Mouse (Mus musculus): ENCODE results near the gene Nlrp4e.
"Not testable (repeated sequence)": the region's sequence is repeated elsewhere in the genome, so short reads cannot be mapped to it uniquely, and the experiment has no call there.

Gene Nlrp4e

DNA sequence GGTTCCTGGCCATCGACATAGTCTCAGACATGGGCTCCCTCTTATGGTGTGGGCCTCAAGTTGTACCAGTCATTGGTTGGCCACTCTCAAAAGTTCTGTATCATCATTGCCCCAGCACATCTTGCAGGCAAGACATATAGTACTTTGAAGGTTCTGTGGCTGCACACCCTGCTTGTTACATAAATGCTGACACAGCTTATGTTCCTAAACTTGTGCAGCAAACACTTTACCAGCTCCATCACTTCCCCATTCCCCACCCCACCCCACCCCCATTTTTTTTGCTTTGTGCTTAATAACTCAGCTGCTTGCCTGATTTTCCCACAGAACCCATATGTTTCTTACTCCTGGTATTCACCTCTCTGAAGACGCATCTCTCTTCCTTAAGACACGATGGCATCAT, at the start of gene Nlrp4e:
Gene Nlrp4e (plus strand): TSS at position 301 of the 400 bp plus-strand sequence.
- TF ChIP-seq GATA4 (IDR thresholded peaks at IDR 0.05; ENCODE audit: insufficient replicate concordance, low read length): not testable (repeated sequence)

DNA sequence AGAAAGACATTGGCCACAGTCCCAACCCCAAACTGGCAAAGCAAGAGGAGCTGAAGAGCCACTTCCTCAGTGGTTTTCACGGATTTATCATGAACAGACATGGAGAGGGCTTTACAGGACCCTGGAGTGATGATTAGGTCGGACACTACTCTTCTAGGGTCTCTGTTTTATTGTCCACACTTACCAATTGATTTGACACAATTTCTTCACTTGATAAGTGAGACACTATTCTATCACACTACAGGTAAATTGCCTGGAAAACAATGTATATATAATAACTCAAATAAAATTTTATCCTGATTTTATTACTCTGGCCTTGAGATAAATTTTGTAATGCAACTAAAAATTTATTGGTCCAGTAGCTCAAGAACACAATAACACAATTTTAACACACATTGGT, 49.4 kb upstream of the Nlrp4e start, which contains the start of gene Vmn1r166:
Gene Vmn1r166 (minus strand): TSS at position 101 of the 400 bp plus-strand sequence.
- not testable (repeated sequence) for TF ChIP-seq GATA4 (IDR thresholded peaks at IDR 0.05; ENCODE audit: insufficient replicate concordance, low read length)

DNA sequence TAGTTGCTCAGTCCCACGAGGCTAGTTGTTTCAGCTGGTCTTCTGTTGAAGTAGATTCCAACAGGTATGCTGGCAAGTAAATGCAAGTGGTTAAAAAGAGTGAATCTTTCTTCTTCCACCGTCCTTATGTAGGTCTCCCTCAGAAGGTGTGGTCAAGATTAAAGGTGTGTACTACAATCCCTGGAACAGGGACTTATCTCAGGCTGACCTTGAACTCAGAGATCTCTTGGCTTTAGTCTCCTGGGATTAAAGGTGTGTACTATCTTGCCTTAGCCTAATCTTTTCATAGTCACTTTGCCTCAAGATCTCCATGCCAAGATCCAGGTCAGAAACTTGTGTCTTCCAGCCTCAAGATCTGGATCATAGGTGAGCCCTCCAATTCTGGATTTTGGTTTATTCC, 22.2 kb upstream of the Nlrp4e start, which contains the start of gene Gm6902:
Gene Gm6902 (minus strand): TSS at position 101 of the 400 bp plus-strand sequence.
- not testable (repeated sequence) for TF ChIP-seq GATA4 (IDR thresholded peaks at IDR 0.05; ENCODE audit: insufficient replicate concordance, low read length)

DNA sequence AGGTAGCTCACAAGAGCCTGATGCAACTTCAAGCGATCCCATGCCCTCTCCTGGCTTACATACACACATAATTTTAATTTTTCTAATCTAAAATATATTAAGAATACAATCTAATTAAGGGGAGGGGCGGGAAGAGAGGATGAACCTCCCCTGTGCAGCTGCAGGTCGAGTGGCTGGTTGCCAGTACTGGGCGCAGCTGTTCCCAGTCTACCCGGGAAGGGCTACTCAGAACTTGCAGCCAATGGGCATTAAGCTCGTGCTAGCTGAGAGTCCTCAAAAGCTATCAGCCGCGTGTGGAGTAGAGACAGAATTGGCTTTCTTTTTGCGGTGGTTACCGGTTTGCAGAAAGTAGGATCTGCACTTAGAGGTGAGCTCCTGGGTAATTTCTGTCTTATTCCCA, 84.6 kb downstream of the Nlrp4e start, which contains the start of gene Nlrp5:
Gene Nlrp5 (plus strand): TSS at position 301 of the 400 bp plus-strand sequence.
- no peak for TF ChIP-seq GATA4 (IDR thresholded peaks at IDR 0.05; ENCODE audit: insufficient replicate concordance, low read length)
